Mouse (Mus musculus): Measurements from ENCODE around the gene Pgm2l1.

DNA sequence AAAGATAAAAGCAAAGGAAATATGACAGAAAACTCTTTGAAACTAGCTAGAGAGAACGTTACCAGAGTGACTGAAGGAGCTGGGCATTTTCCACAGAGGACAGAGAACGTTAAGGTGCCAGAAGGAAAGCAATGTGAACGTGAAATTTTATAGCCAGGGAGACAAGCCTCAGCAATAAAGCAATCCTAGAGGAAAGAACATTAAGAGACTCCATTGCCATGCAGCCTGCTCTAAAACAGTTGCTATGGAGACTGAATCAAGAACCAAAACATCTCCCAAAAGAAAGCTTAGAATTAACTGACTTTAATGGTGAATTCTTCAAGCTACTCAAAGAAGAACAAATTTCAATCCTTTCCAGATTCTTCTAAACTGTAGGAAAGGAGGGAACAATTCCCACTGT is 56.1 kb downstream of the Pgm2l1 start:
- TF ChIP-seq GATA1 (IDR thresholded peaks at IDR 0.05; ENCODE audit: low read length) (no peak), TAL1 (IDR thresholded peaks at IDR 0.05; ENCODE audit: low read length) (no peak)

All from erythroblast, embryonic 14.5 days (primary cell).